Mouse (Mus musculus): ENCODE measurements around the gene 9330182L06Rik. TPM values are rescaled to one million over a fixed set of nuclear protein-coding genes. Genes with fewer than 3 reads are reported as not detected.

Gene 9330182L06Rik
- total RNA-seq, 2 experiments from 2014 or later: 32.2 to 36.9 TPM

GRCm38 (mm10) chr5:9453298-9453697 is 187.4 kb downstream of the 9330182L06Rik start:
- DNase-seq (ENCODE audit: low spot score in 2 of 2): peak in 1 of 2 experiments; percentile 20
- intact Hi-C loops (cut with DNase I): no loop called here

- DNase-seq (ENCODE audit: low spot score in 2 of 2): no peak
- intact Hi-C loops (cut with DNase I): no loop called here
Measured at GRCm38 (mm10) chr5:9477587-9477986, 211.7 kb downstream of the 9330182L06Rik start.

- intact Hi-C loops (cut with DNase I): loop anchor here (2.0 kb wide), 1 partner anchor 83 kb away; no protein-coding TSS in a partner anchor
- peak; percentile 53 to 94 for DNase-seq (ENCODE audit: low spot score in 2 of 2)
Measured at GRCm38 (mm10) chr5:9495456-9495855, 229.5 kb downstream of the 9330182L06Rik start.

GRCm38 (mm10) chr5:9497235-9497634 is 231.3 kb downstream of the 9330182L06Rik start:
- intact Hi-C loops (cut with DNase I): no loop called here
- DNase-seq (ENCODE audit: low spot score in 2 of 2): no peak

GRCm38 (mm10) chr5:9511027-9511426 is 245.1 kb downstream of the 9330182L06Rik start:
- intact Hi-C loops (cut with DNase I): no loop called here
- DNase-seq (ENCODE audit: low spot score in 2 of 2): no peak

GRCm38 (mm10) chr5:9525507-9525906 is 259.6 kb downstream of the 9330182L06Rik start:
- peak; percentile 13 to 74 for DNase-seq (ENCODE audit: low spot score in 2 of 2)
- intact Hi-C loops (cut with DNase I): no loop called here

Small RNA genes lying within 50 kb of the gene (microRNA-seq; reads per million reads assigned to microRNA genes)
- gene Mir879: 2.7 to 3.0 reads per million in 2 experiments

Other genes with a start within 250 kb of the 9330182L06Rik start
- 10 to 100 TPM in 1 of 2 experiments, 1 to 10 TPM in 1; 9.5 to 12.2 TPM for gene Tmem243, start 165.4 kb upstream of the 9330182L06Rik start, total RNA-seq (2021)
- gene Dmtf1, start 104.3 kb upstream of the 9330182L06Rik start, total RNA-seq (2021): 10 to 100 TPM; 58.6 to 62.0 TPM